Mouse (Mus musculus) liver, embryonic 16.5 days (tissue): Measurements from ENCODE around the gene Cenpm. TPM values are rescaled to one million over a fixed set of nuclear protein-coding genes. Genes with fewer than 3 reads are reported as not detected.
A peak's percentile ranks its signal among the peaks of the same experiment; 100 is the strongest.

Source experiments
- ATAC-seq: fragments of 200-750 bp; cut with Nextera tagmentation; 2 replicates; pipeline ENCODE4 v1.8.0; 2017; ENCODE audit warnings: low read depth, mild to moderate bottlenecking, moderate number of reproducible peaks, moderate library complexity
- H3K27ac ChIP-seq: fragments of 300-500 bp; sonication (generic); 2 replicates; pipeline ENCODE4 v1.5.1; 2014; ENCODE audit warnings: mild to moderate bottlenecking, low read length
- H3K27me3 ChIP-seq: fragments of 300-500 bp; sonication (generic); 2 replicates; pipeline ENCODE4 v1.6.1; 2014; ENCODE audit warnings: low read depth, low read length, mixed read lengths; ENCODE audit not compliant: control insufficient read depth, insufficient read depth
- H3K36me3 ChIP-seq: fragments of 300-500 bp; sonication (generic); 2 replicates; pipeline ENCODE4 v1.6.1; 2014; ENCODE audit warnings: mild to moderate bottlenecking; ENCODE audit not compliant: control insufficient read depth, insufficient read depth
- H3K4me1 ChIP-seq: fragments of 300-500 bp; sonication (generic); 2 replicates; pipeline ENCODE4 v1.6.1; 2014; ENCODE audit warnings: low read depth, low read length, mixed read lengths; ENCODE audit not compliant: control insufficient read depth
- H3K4me2 ChIP-seq: fragments of 300-500 bp; sonication (generic); 2 replicates; pipeline ENCODE4 v1.6.1; 2014; ENCODE audit warnings: low read depth, low read length, mixed read lengths
- H3K4me3 ChIP-seq: fragments of 300-500 bp; sonication (generic); 2 replicates; pipeline ENCODE4 v1.5.1; 2014; ENCODE audit warnings: low read depth, mild to moderate bottlenecking, low read length
- H3K9ac ChIP-seq: fragments of 300-500 bp; sonication (generic); 2 replicates; pipeline ENCODE4 v1.6.1; 2014; ENCODE audit warnings: low read depth, low read length
- H3K9me3 ChIP-seq: fragments of 300-500 bp; sonication (generic); replicated peaks from 2 replicates; pipeline ENCODE4 v1.6.1; 2016; ENCODE audit warnings: low read length; ENCODE audit not compliant: control insufficient read depth
- WGBS: fragments of 180-500 bp; shearing (Covaris S2); extraction: QIAGEN DNeasy Blood & Tissue Kit; methylation state at CpG from one replicate; pipeline ENCODE4 v1.1.7; 2014; ENCODE audit not compliant: insufficient replicate concordance; 5-methylcytosine and 5-hydroxymethylcytosine counted together
- polyA plus RNA-seq: library from polyadenylated mRNA; unstranded; fragments of >200 nt; fragmentation: Nextera tagmentation; extraction: Ambion mirVana; gene quantifications from 2 replicates; pipeline ENCODE4 v1.2.1, GENCODE M21; 2015

The Cenpm gene
- polyA plus RNA-seq, 1 experiment from 2014 or later = 27.1 TPM

GRCm38 (mm10) chr15:82232651-82233050 lies 11.9 kb downstream of the Cenpm start:
- Histone ChIP-seq H3K27ac (no peak overlapping the region), H3K9ac (no peak overlapping the region), H3K4me2 (no peak overlapping the region), H3K4me3 (no peak overlapping the region), H3K4me1 (peaks cover 32% of the 10 kb centered on the region), H3K27me3 (no peaks in the 10 kb centered on the region), H3K36me3 (no peaks in the 10 kb centered on the region), H3K9me3 (no peaks in the 10 kb centered on the region)
- 75% methylated on average over 4 of the region's 4 CpGs for WGBS
- no peak for ATAC-seq

- peaks cover 32% of the 10 kb centered on the region for H3K4me1 ChIP-seq
- H3K9ac ChIP-seq = no peak overlapping the region
- no peaks in the 10 kb centered on the region for H3K36me3 ChIP-seq
- no peak for ATAC-seq
- no peak overlapping the region; the same call in 1 of the 2 replicates for H3K27ac ChIP-seq
- WGBS = 70% methylated on average over 11 of the region's 11 CpGs
- no peaks in the 10 kb centered on the region for H3K27me3 ChIP-seq
- no peak overlapping the region for H3K4me2 ChIP-seq
- no peaks in the 10 kb centered on the region for H3K9me3 ChIP-seq
- no peak overlapping the region for H3K4me3 ChIP-seq
Measured at GRCm38 (mm10) chr15:82231591-82232378, 12.8 kb downstream of the Cenpm start.

- no peak overlapping the region; the same call in 1 of the 2 replicates for H3K27ac ChIP-seq
Measured at GRCm38 (mm10) chr15:82231100-82231499, 13.4 kb downstream of the Cenpm start.

GRCm38 (mm10) chr15:82230098-82230611 lies 14.4 kb downstream of the Cenpm start:
- Histone ChIP-seq H3K36me3 (no peaks in the 10 kb centered on the region), H3K27me3 (peaks cover 3% of the 10 kb centered on the region), H3K4me3 (peak overlapping the region; percentile 27), H3K4me2 (peak overlapping the region; percentile 64), H3K9me3 (no peaks in the 10 kb centered on the region), H3K9ac (peak overlapping the region; percentile 59), H3K27ac (peak overlapping the region; percentile 87), H3K4me1 (peaks cover 26% of the 10 kb centered on the region)
- peak; percentile 27 for ATAC-seq
- WGBS = 56% methylated on average over 6 of the region's 6 CpGs

More at GRCm38 (mm10) chr15:82231100-82231499, 13.4 kb downstream of the Cenpm start:
- no peak overlapping the region for H3K4me3 ChIP-seq
- H3K9me3 ChIP-seq = no peaks in the 10 kb centered on the region
- no peak overlapping the region for H3K9ac ChIP-seq
- peaks cover 28% of the 10 kb centered on the region for H3K4me1 ChIP-seq
- H3K36me3 ChIP-seq = no peaks in the 10 kb centered on the region
- no peaks in the 10 kb centered on the region; the same call in 1 of the 2 replicates for H3K27me3 ChIP-seq
- 72% methylated on average over 4 of the region's 4 CpGs for WGBS
- no peak for ATAC-seq
- no peak overlapping the region for H3K4me2 ChIP-seq

GRCm38 (mm10) chr15:82229542-82230045 lies 15.0 kb downstream of the Cenpm start:
- ATAC-seq = peak; percentile 97
- H3K9ac ChIP-seq = peak overlapping the region; percentile 59
- H3K4me1 ChIP-seq = peaks cover 31% of the 10 kb centered on the region
- H3K36me3 ChIP-seq = no peaks in the 10 kb centered on the region
- 40% methylated on average over 11 of the region's 11 CpGs for WGBS
- H3K9me3 ChIP-seq = no peaks in the 10 kb centered on the region
- peak overlapping the region; percentile 27 for H3K4me3 ChIP-seq
- H3K4me2 ChIP-seq = peak overlapping the region; percentile 64
- peak overlapping the region; percentile 87 for H3K27ac ChIP-seq
- H3K27me3 ChIP-seq = peaks cover 8% of the 10 kb centered on the region

GRCm38 (mm10) chr15:82225769-82226168 lies 18.8 kb downstream of the Cenpm start:
- no peak overlapping the region for H3K4me3 ChIP-seq
- peaks cover 36% of the 10 kb centered on the region for H3K27me3 ChIP-seq
- WGBS = 69% methylated on average over 5 of the region's 5 CpGs
- no peak for ATAC-seq
- no peaks in the 10 kb centered on the region for H3K9me3 ChIP-seq
- no peaks in the 10 kb centered on the region for H3K36me3 ChIP-seq
- H3K9ac ChIP-seq = no peak overlapping the region
- no peak overlapping the region for H3K27ac ChIP-seq
- H3K4me2 ChIP-seq = no peak overlapping the region
- H3K4me1 ChIP-seq = peaks cover 38% of the 10 kb centered on the region

- peaks cover 37% of the 10 kb centered on the region for H3K27me3 ChIP-seq
- peak; percentile 69 for ATAC-seq
- H3K9ac ChIP-seq = peak overlapping the region; percentile 56; the same call in 1 of the 2 replicates
- peak overlapping the region; percentile 60 for H3K4me3 ChIP-seq
- WGBS = 37% methylated on average over 7 of the region's 7 CpGs
- H3K9me3 ChIP-seq = no peaks in the 10 kb centered on the region
- H3K36me3 ChIP-seq = no peaks in the 10 kb centered on the region
- H3K4me2 ChIP-seq = peak overlapping the region; percentile 80
- peaks cover 27% of the 10 kb centered on the region for H3K4me1 ChIP-seq
- H3K27ac ChIP-seq = no peak overlapping the region
Measured at GRCm38 (mm10) chr15:82224602-82225215, 19.8 kb downstream of the Cenpm start.

- Histone ChIP-seq H3K4me1 (peaks cover 19% of the 10 kb centered on the region), H3K9ac (peak within 1 kb of the TSS; percentile 56), H3K9me3 (no peaks in the 10 kb centered on the region), H3K27me3 (peaks cover 45% of the 10 kb centered on the region), H3K4me2 (peak within 1 kb of the TSS; percentile 80), H3K36me3 (no peaks in the 10 kb centered on the region), H3K27ac (no peak within 1 kb of the TSS), H3K4me3 (peak within 1 kb of the TSS; percentile 60)
- ATAC-seq = peak; percentile 69
- WGBS = 4% methylated on average over 43 of the region's 44 CpGs
Measured at GRCm38 (mm10) chr15:82223657-82224601, 20.6 kb downstream of the Cenpm start, which contains the start of gene Tnfrsf13c. Gene Tnfrsf13c (minus strand): TSS chr15:82224369.
